Mouse (Mus musculus) embryonic facial prominence, embryonic 12.5 days (tissue): ENCODE results near the gene Syngr4. TPM values are rescaled to one million over a fixed set of nuclear protein-coding genes. Genes with fewer than 3 reads are reported as not detected.

Experiments used
- ATAC-seq: fragments of 200-750 bp; cut with Nextera tagmentation; 2 replicates; pipeline ENCODE4 v1.8.0; 2017; ENCODE audit not compliant: insufficient number of reproducible peaks, insufficient read depth, low FRiP score, low TSS enrichment
- H3K27ac ChIP-seq: fragments of 300-500 bp; sonication (generic); 2 replicates; pipeline ENCODE4 v1.5.1; 2016; ENCODE audit warnings: mild to moderate bottlenecking
- H3K27me3 ChIP-seq: fragments of 300-500 bp; sonication (generic); 2 replicates; pipeline ENCODE4 v1.6.1; 2016; ENCODE audit warnings: mild to moderate bottlenecking, moderate library complexity
- H3K36me3 ChIP-seq: fragments of 300-500 bp; sonication (generic); 2 replicates; pipeline ENCODE4 v1.6.1; 2016; ENCODE audit warnings: mild to moderate bottlenecking
- H3K4me1 ChIP-seq: fragments of 300-500 bp; sonication (generic); 2 replicates; pipeline ENCODE4 v1.6.1; 2016
- H3K4me2 ChIP-seq: fragments of 300-500 bp; sonication (generic); replicated peaks from 2 replicates; pipeline ENCODE4 v1.6.1; 2016; ENCODE audit warnings: mild to moderate bottlenecking, moderate library complexity
- H3K4me3 ChIP-seq: fragments of 300-500 bp; sonication (generic); 2 replicates; pipeline ENCODE4 v1.5.1; 2016; ENCODE audit warnings: mild to moderate bottlenecking
- H3K9ac ChIP-seq: fragments of 300-500 bp; sonication (generic); 2 replicates; pipeline ENCODE4 v1.6.1; 2016; ENCODE audit warnings: mild to moderate bottlenecking, moderate library complexity
- H3K9me3 ChIP-seq: fragments of 300-500 bp; sonication (generic); 2 replicates; pipeline ENCODE4 v1.6.1; 2016; ENCODE audit warnings: mild to moderate bottlenecking, moderate library complexity
- WGBS: fragments of 180-500 bp; shearing (Covaris S2); methylation state at CpG from one replicate; pipeline ENCODE4 v1.1.7; 2016; 5-methylcytosine and 5-hydroxymethylcytosine counted together
- polyA plus RNA-seq: library from polyadenylated mRNA; unstranded; fragments of >200 nt; fragmentation: Nextera tagmentation; extraction: Ambion mirVana; gene quantifications from 2 replicates; pipeline ENCODE4 v1.2.1, GENCODE M21; 2016

The Syngr4 gene
- polyA plus RNA-seq, 1 experiment from 2014 or later, result 0.82 TPM

DNA sequence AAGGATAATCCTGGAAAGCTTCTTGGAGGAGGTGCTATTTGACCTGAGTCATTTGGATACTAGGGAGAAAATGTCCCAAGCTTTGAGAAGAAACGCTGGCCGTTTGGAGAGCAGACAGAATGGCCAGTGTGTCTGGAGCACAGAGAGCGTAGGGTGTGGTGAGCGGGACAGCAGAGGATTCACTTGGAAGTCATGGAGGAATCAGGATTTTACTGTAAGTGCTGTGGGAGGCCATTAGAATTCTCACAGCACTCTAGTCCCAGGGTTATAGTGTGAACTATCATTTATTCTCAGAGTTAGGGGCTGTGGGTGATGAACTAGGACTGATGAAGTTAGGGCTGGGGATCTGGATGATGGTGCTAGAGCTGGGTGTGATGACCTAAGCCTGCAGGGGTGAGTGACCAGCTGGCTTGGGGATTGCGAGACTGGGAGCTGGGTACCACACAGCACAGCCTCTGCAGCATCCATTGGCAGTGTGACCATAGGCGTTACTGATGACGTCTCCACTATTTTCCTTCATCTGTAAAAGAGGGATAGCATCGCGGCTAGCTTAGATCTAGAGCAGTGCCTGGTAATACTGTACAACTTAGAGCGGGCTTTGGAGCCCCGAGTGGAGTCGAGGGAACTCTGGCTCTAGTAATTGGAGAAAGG, 25.6 kb upstream of the Syngr4 start:
- Histone ChIP-seq H3K4me3 (no peak overlapping the region), H3K27me3 (peaks cover 2% of the 10 kb centered on the region; the same call in 1 of the 2 replicates), H3K9me3 (no peaks in the 10 kb centered on the region), H3K36me3 (peaks cover 3% of the 10 kb centered on the region; the same call in 1 of the 2 replicates), H3K9ac (no peak overlapping the region), H3K27ac (peak overlapping the region; percentile 90), H3K4me1 (peaks cover 42% of the 10 kb centered on the region), H3K4me2 (peak overlapping the region; percentile 52)
- WGBS, result 77% methylated on average over 12 of the region's 12 CpGs
- no peak for ATAC-seq

DNA sequence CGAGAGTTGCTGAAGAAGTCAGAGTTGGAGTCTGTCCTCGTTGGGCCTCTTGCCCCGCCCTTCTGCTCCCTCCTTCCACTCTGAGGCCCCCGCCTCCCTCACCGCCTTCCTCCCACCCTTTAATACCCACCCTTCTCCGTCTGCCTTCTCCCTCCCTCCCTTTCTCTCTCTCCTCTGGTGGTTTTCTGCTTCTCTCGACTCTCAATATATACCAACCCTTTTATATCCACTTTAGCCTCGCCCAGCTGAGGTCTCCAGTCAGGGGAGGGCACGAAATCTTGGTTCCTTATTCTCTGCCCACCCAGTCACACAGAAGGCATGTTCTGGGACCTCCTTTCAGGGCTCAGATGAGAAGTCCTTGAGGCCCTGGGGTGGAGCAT, 24.7 kb upstream of the Syngr4 start, which contains the start of gene Emp3:
Gene Emp3 (minus strand): TSS at position 163 of the 380 bp plus-strand sequence.
- Histone ChIP-seq H3K4me1 (peaks cover 49% of the 10 kb centered on the region), H3K4me3 (peak within 1 kb of the TSS; percentile 38), H3K9ac (peak within 1 kb of the TSS; percentile 46), H3K27me3 (no peaks in the 10 kb centered on the region), H3K9me3 (no peaks in the 10 kb centered on the region), H3K4me2 (peak within 1 kb of the TSS; percentile 45), H3K27ac (peak within 1 kb of the TSS; percentile 90), H3K36me3 (peaks cover 3% of the 10 kb centered on the region; the same call in 1 of the 2 replicates)
- no peak for ATAC-seq
- 33% methylated on average over 9 of the region's 9 CpGs for WGBS

DNA sequence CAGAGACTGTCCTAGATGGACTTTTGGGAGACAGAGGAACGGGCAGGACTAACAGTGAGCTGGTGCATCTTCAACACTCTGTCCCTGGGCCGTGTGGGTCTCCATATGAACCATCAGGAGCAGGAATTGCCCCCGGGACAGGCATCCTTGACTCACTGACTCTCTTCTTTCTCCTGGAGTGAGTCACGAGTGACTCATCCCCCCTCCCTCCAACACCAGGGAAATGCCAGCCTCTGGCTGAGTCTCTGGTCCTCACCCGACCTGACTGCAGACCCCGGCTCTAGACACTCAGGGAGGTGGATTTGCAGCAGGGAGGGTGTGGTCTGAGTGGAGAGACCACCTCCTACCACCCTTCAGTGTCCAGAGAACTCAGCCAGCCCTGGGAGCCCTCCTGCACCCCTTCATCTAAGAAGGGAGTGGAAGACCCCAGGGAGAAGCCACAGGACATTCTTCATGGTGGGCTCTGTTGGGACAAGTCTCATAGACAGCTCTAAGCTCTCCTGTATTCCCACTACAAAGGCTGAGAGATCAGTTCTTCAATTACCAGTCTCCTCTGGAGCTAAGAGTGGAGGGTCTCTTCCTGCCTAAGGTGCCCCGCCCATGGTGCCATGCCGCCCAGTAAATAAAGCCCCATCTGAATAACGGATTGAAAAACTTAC, 24.2 kb upstream of the Syngr4 start:
- H3K27me3 ChIP-seq, result no peaks in the 10 kb centered on the region
- peak overlapping the region; percentile 38 for H3K4me3 ChIP-seq
- peak overlapping the region; percentile 78 for H3K27ac ChIP-seq
- peak overlapping the region; percentile 45 for H3K4me2 ChIP-seq
- no peak for ATAC-seq
- peaks cover 55% of the 10 kb centered on the region for H3K4me1 ChIP-seq
- peaks cover 3% of the 10 kb centered on the region; the same call in 1 of the 2 replicates for H3K36me3 ChIP-seq
- H3K9me3 ChIP-seq, result no peaks in the 10 kb centered on the region
- peak overlapping the region; percentile 46 for H3K9ac ChIP-seq
- 42% methylated on average over 9 of the region's 9 CpGs for WGBS

DNA sequence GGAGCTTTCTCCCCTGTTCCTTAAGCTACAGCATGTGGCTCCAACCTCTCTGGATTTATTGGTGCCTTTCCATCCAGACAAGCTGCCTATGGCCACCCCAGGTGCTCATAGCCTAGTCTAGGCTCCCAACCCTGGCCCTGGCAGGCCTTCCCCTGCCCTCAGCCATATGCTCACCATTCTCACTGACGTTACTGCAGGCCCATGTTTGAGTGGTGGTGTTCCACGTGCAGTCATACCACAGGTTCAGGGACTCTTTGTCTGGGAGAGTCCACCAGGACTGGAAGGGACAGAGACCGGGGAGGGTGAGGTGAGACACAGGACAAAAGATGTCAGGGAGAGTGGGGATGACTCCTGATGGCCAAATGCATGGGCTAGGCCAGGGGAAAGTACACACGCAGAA, 23.2 kb upstream of the Syngr4 start:
- H3K27ac ChIP-seq, result no peak overlapping the region
- 78% methylated on average over 4 of the region's 4 CpGs for WGBS
- no peak for ATAC-seq
- H3K4me1 ChIP-seq, result peaks cover 55% of the 10 kb centered on the region
- H3K9ac ChIP-seq, result peak overlapping the region; percentile 46; the same call in 1 of the 2 replicates
- H3K27me3 ChIP-seq, result no peaks in the 10 kb centered on the region
- H3K4me3 ChIP-seq, result peak overlapping the region; percentile 38; the same call in 1 of the 2 replicates
- peak overlapping the region; percentile 45 for H3K4me2 ChIP-seq
- H3K9me3 ChIP-seq, result no peaks in the 10 kb centered on the region
- peaks cover 3% of the 10 kb centered on the region; the same call in 1 of the 2 replicates for H3K36me3 ChIP-seq

DNA sequence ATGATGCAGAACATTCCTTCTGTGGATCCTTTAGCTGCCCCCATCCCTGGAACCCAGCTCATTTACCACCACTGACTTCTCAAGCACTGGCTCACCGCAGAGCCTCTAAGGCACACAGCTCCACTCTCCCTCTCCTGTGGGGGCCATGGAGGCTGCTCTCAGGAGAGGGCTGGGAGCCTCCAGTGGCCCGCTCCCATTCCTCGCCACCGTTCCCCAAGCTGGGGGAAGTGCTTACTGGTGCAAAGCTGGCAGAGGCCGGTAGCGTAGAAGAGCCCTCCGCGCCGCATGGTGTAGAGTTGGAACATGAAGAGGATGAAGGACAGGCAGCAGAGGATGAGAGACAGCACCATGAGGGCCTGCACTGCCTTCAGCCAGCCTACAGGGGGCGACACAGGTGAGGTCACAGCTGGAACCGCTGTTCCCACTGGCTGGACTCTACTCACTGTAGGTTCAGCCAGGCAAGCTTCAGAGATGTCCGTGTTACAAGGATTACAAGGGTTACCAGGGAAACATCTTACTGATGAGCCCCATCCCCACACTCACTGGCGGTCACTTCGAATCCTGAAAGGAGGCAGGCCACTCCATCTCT, 22.7 kb upstream of the Syngr4 start:
- peaks cover 3% of the 10 kb centered on the region; the same call in 1 of the 2 replicates for H3K36me3 ChIP-seq
- H3K4me2 ChIP-seq, result peak overlapping the region; percentile 45; the same call in 1 of the 2 replicates
- no peak overlapping the region for H3K9ac ChIP-seq
- no peaks in the 10 kb centered on the region for H3K27me3 ChIP-seq
- H3K4me1 ChIP-seq, result peaks cover 59% of the 10 kb centered on the region
- 69% methylated on average over 14 of the region's 14 CpGs for whole genome bisulfite sequencing
- H3K27ac ChIP-seq, result no peak overlapping the region
- no peaks in the 10 kb centered on the region for H3K9me3 ChIP-seq
- no peak for ATAC-seq
- H3K4me3 ChIP-seq, result no peak overlapping the region

DNA sequence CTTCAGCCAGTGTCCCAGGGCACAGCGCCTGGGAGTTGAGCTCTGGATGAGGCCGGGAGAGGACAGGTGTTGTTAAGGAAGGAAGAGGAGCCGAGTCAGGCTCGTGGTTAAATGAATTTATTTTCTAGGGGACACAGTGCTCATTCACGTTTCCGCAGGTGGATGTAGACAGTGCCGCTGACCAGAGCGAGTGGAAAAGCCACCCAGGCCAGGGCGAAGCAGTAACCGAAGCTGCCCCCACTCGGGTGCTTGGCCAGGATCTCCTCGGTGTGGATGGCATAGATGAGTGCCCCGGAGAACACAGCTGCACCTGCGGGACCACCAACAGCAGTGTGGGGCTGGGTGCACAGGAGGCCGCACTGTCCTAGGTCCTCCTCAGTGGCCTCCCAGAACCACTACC, 21.4 kb upstream of the Syngr4 start:
- H3K27ac ChIP-seq, result peak overlapping the region; percentile 94
- H3K9ac ChIP-seq, result peak overlapping the region; percentile 40; the same call in 1 of the 2 replicates
- H3K36me3 ChIP-seq, result peaks cover 3% of the 10 kb centered on the region; the same call in 1 of the 2 replicates

DNA sequence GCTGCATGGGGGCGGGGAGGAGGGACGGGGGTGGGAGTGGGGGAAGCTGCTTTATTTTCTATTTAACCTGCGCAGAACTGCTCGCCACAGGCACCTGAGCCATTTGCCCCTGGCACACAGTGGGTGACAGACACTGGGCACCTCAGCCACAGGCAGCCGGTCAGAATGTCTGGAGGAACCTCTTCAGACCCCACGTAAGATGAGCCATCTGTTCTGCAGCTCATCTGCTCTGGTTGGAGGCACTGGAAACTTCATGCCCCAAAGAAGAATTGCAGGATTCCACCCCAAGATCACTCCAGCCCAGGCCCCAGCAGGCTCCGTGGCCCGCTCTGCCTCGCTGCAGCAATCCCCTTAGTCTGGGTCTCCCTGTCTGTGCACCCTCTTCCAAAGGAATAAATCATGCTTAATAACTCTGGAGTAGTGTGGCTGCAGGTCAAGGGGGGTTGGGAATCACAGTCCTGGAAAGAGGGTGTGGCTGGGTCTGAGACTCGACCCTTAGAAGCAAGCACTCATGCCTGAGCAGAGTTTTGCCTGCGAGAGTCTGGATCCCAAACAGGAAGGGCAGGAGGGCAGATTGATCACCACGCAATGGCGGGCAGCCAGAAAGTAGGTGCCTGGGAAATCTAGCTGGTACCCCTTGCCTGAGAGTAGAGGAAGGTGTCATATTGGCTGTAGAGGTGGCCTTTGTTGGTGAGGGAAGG, 20.6 kb upstream of the Syngr4 start:
- peak overlapping the region; percentile 94 for H3K27ac ChIP-seq
- no peak for ATAC-seq
- peak overlapping the region; percentile 40; the same call in 1 of the 2 replicates for H3K9ac ChIP-seq
- 24% methylated on average over 13 of the region's 13 CpGs for WGBS
- no peaks in the 10 kb centered on the region for H3K9me3 ChIP-seq
- peaks cover 47% of the 10 kb centered on the region for H3K4me1 ChIP-seq
- H3K27me3 ChIP-seq, result no peaks in the 10 kb centered on the region
- peaks cover 3% of the 10 kb centered on the region; the same call in 1 of the 2 replicates for H3K36me3 ChIP-seq
- peak overlapping the region; percentile 52 for H3K4me2 ChIP-seq
- peak overlapping the region; percentile 23 for H3K4me3 ChIP-seq

More for the DNA sequence above, 21.4 kb upstream of the Syngr4 start:
- no peaks in the 10 kb centered on the region for H3K9me3 ChIP-seq
- ATAC-seq, result no peak
- WGBS, result 85% methylated on average over 15 of the region's 15 CpGs
- H3K4me3 ChIP-seq, result no peak overlapping the region
- H3K27me3 ChIP-seq, result no peaks in the 10 kb centered on the region
- peaks cover 55% of the 10 kb centered on the region for H3K4me1 ChIP-seq
- H3K4me2 ChIP-seq, result 0 out of 2 replicates have a peak overlapping the region, but pooled peaks have one; percentile 52

DNA sequence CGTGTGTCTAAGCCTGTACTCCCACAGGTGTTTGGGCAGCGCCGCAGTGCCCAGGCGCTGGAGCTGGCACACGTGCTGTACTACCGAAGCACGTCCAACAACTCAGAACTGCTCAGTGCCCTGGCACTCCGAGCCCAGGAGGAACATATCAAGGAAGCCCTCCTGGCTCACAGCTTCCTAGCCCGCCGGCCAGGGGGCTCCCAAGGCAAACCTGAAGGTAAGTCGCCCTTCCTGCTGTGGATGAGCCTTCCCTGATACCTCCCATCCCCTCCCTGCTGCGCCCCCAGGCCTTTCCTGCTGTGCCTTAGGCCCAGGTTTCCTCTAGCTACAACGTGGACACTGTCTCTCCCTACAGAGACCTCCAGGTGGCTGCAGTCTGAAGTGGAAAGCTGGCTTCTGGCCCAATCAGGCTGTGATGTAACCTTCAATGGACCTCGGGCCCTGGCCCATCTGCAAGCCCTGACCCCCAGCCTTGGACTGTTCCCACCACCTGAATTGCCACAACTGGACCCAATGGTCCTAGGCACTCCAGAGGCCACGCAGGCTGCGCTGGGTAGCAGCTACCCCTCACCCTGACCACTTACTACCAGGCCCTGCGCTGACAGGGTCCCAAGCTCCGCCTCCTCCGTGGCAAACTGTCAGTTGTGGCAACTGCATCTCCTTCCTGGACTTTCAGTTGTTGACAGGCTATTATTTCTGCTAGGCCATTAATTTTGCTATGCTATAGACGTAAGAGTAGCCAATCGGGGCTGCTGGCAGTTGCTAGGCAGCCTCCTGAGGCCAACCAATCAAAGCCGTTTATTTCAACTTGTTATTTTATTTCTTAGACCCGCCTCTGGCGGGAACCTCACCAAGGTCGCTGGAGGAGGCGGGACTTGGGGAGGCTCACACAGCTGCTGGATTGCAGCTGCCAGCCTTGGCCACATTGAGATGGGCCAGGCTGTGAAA, 19.8 kb upstream of the Syngr4 start:
- peak; percentile 81; the same call in 1 of the 2 replicates for ATAC-seq
- Histone ChIP-seq H3K27me3 (no peaks in the 10 kb centered on the region), H3K4me1 (peaks cover 45% of the 10 kb centered on the region), H3K4me2 (peak overlapping the region; percentile 52), H3K9me3 (no peaks in the 10 kb centered on the region), H3K36me3 (peaks cover 3% of the 10 kb centered on the region; the same call in 1 of the 2 replicates), H3K27ac (peak overlapping the region; percentile 94), H3K4me3 (peak overlapping the region; percentile 23), H3K9ac (peak overlapping the region; percentile 52)
- 36% methylated on average over 26 of the region's 26 CpGs for whole genome bisulfite sequencing

DNA sequence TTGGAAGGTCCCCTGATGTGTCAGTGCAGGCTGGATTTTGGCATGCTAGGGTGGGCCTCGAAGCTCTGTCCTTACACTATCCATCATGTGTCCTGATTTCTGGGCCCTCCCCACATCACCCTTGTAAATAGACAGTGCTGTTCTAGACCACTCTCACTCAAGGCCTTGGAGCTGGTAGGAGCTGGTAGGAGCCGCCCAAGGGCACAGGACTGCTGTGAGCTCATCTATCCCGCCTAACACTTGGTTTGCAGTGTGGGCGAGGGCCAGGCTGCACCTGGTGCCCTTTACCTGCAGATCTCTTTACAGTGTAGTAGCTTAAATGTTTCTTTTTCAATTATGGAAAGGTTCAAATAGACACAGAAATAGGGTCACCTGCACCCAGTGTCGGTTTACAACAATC, 18.5 kb upstream of the Syngr4 start:
- Histone ChIP-seq H3K9ac (no peak overlapping the region), H3K27ac (no peak overlapping the region), H3K9me3 (no peaks in the 10 kb centered on the region), H3K27me3 (no peaks in the 10 kb centered on the region), H3K4me1 (peaks cover 40% of the 10 kb centered on the region), H3K4me3 (no peak overlapping the region), H3K36me3 (peaks cover 11% of the 10 kb centered on the region; the same call in 1 of the 2 replicates), H3K4me2 (no peak overlapping the region)
- WGBS, result 88% methylated on average over 5 of the region's 5 CpGs
- ATAC-seq, result no peak

DNA sequence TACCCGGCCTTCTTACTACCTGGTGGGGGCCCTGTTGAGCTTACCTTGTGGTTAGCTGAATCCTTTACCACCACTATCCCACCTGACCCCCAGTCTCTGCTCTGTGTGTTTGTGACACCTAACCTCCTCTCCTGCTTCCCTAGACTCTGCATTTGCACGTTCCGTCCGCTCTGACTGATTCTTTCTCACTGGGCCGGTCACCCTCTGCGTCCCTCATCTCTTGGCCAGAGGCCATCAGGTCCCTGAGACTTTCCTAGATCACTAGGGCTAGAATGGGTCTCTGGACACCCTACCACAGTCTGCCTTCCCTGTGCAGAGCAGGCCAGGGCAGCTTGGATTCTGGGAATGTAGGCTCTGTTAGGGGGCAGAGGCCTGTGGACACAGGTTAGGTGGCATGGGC, 17.6 kb upstream of the Syngr4 start:
- ATAC-seq, result no peak
- 87% methylated on average over 6 of the region's 6 CpGs for WGBS
- Histone ChIP-seq H3K4me2 (no peak overlapping the region), H3K4me1 (peaks cover 32% of the 10 kb centered on the region), H3K9ac (no peak overlapping the region), H3K9me3 (no peaks in the 10 kb centered on the region), H3K36me3 (peaks cover 19% of the 10 kb centered on the region), H3K27me3 (no peaks in the 10 kb centered on the region), H3K4me3 (no peak overlapping the region), H3K27ac (no peak overlapping the region)
